Mouse (Mus musculus) lung, adult 2 months (tissue): ENCODE results near the gene Pdxk. TPM values are rescaled to one million over a fixed set of nuclear protein-coding genes. Genes with fewer than 3 reads are reported as not detected.

ENCODE experiments used
- DNase-seq: peaks from one replicate; pipeline ENCODE4 v3.0.0; 2022
- H3K4me1 ChIP-seq: fragments of 200-500 bp; 2 replicates; pipeline ENCODE4 v1.6.1; 2011; ENCODE audit warnings: low read length; ENCODE audit not compliant: control insufficient read depth, insufficient read depth
- H3K4me3 ChIP-seq: fragments of 200-500 bp; replicated peaks from 2 replicates; pipeline ENCODE3; 2011; ENCODE audit warnings: low read depth, mild to moderate bottlenecking, control low read depth, low read length; ENCODE audit errors: extremely low read depth
- CTCF ChIP-seq: fragments of 200-500 bp; IDR thresholded peaks from 2 replicates; pipeline ENCODE4 v1.5.1; 2011; ENCODE audit warnings: mild to moderate bottlenecking, low read length, control low read depth; ENCODE audit not compliant: insufficient read depth
- POLR2A ChIP-seq: fragments of 200-500 bp; IDR thresholded peaks from 2 replicates; pipeline ENCODE4 v1.6.1; 2011; ENCODE audit warnings: low read depth, mild to moderate bottlenecking, control low read depth, low read length, borderline replicate concordance; ENCODE audit errors: extremely low read depth
- WGBS: fragments of 180-500 bp; shearing (Covaris S2); methylation state at CpG from one replicate; pipeline ENCODE4 v1.1.7; 2018; 5-methylcytosine and 5-hydroxymethylcytosine counted together
- polyA plus RNA-seq: library from polyadenylated mRNA; depleted of rRNA; stranded (reverse); fragments of >200 nt; gene quantifications from 2 replicates; pipeline ENCODE4 v1.2.3, GENCODE M21; 2012

Gene Pdxk
- polyA plus RNA-seq, 1 experiment = 21.5 TPM

DNA sequence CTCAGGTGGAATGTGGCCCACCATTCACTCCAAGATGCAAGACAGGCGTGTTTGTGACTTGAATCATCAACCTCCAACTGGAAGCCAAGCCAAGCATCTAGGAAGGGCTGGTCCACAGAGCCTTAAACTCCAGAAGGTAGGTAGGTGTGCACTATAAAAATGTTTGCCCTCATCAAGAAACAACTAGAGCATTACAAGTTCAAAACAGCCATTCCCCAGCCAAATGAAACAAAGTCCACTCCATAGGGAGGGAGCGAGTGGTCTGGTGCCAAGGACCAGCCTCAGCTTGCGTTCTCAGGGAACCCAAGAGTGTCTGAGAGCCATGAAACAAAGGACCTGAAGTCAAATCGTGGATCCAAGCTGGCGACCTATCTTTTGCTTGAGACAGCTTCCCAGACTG lies 8.7 kb upstream of the Pdxk start:
- DNase-seq = no peak
- H3K4me1 ChIP-seq = no peaks in the 10 kb centered on the region
- 63% methylated on average over 5 of the region's 5 CpGs for WGBS
- H3K4me3 ChIP-seq = no peak overlapping the region
- TF ChIP-seq POLR2A = no peak
- TF ChIP-seq CTCF = no peak

DNA sequence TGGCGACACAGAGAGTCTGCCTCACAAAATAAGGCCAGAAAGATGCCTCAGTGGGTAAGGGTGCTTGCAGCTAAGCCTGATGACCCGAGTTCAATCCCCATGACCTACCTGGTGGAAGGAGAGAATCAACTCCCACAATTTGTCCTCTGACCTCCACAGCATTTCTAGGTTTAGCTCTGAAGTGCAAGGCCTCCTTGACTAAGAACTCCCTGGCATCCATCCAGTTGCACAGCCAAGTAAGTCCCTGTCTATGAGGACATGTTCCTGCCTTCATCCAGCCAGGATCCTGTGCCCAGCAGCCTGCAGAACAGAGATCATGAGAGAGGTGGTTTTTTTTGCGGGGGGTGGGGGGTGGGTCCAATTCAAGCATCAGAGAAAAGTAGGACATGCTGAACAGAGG lies 7.3 kb upstream of the Pdxk start:
- H3K4me3 ChIP-seq = no peak overlapping the region
- no peak for DNase-seq
- TF ChIP-seq CTCF = no peak
- no peak for TF ChIP-seq POLR2A
- H3K4me1 ChIP-seq = no peaks in the 10 kb centered on the region
- 86% methylated on average over 3 of the region's 3 CpGs for WGBS

DNA sequence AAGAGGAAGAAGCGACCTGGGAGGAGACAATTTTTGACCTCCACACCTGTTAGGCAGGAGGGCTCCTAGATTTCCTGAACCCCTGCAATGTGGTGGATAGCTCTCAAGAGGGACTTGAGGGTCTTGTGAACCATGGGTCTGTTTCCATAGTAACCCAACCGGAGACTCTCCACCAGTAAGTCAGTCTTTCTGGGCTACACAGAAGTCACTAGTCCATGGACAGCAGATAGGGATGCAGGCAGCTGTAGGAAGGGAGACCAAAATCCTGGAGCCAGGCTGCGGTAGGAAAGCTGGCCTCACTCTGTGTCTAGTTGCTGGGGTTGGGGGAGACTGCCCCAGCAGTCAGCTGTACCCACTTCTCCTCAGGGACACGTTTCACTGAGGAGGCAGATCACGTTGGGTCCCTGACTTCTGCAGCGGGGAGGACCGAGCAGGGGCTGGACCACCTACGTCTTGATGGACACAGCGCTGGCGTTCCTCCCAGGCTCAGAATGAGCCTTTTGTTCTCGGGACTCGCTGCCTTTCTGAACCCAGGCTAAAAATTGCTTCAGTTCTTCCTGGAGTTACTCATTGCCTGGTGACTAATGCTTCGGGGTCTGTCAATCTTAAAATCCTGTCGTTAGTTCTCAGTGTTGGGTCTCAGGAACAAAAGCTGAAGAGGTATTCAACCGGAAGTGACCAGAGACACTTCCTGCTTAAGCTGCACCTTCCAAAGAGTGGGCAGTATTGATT lies 6.0 kb upstream of the Pdxk start:
- DNase-seq = no peak

DNA sequence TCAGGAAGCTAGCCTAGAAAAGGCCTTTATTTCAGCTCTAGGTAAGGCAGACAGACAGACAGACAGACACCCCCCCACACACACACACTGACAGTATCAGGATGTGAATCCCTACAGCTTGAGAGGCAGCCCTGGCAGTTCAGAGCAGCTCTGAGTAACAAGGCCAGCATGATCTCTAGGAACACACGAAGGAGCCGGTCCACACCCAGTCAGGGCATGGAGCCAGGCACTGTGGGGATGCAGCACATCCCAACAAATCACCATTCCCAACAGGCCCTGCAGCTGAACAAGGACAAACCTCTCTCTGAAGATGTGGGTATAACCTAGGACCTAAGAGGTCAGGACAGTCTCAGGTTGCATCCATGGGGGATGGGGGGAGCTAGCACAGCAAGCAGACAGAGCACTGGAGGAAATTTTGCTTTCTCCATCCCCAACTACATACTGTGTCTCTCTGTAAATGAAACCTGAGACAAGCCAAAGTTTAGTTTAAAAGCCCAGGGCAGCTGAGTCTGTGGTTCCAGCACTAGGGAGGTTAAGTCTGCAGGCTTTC lies 3.1 kb upstream of the Pdxk start:
- 32% methylated on average over 2 of the region's 2 CpGs for WGBS
- TF ChIP-seq POLR2A (no peak), CTCF (no peak)

More for the DNA sequence above, 6.0 kb upstream of the Pdxk start:
- 25% methylated on average over 15 of the region's 15 CpGs for WGBS
- no peak for TF ChIP-seq CTCF
- H3K4me1 ChIP-seq = no peaks in the 10 kb centered on the region
- H3K4me3 ChIP-seq = no peak overlapping the region

DNA sequence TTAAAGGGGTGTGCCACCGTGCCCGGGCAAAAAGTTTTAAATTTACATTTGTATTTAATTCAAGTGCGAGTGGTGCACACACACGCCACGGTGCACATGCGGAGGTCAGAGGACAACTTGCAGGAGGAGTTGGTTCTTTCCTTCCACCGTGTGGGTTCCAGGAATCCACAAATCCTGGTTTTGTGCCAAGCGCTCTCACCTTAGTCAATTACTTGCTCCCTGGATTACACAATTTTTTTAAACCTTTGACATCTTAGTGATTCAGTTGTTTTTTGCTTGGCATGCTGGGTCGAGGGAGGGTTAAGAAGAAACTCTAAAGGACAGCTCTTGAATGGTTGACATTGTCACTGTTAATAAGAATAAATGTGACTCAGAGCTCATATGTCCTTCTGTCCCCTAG lies 1.9 kb upstream of the Pdxk start:
- no peak overlapping the region for H3K4me3 ChIP-seq
- TF ChIP-seq POLR2A = no peak
- no peak for TF ChIP-seq CTCF
- DNase-seq = no peak
- H3K4me1 ChIP-seq = peaks cover 5% of the 10 kb centered on the region
- 68% methylated on average over 9 of the region's 9 CpGs for WGBS

More for the DNA sequence above, 3.1 kb upstream of the Pdxk start:
- Histone ChIP-seq H3K4me3 (no peak overlapping the region), H3K4me1 (peaks cover 5% of the 10 kb centered on the region)
- no peak for DNase-seq

DNA sequence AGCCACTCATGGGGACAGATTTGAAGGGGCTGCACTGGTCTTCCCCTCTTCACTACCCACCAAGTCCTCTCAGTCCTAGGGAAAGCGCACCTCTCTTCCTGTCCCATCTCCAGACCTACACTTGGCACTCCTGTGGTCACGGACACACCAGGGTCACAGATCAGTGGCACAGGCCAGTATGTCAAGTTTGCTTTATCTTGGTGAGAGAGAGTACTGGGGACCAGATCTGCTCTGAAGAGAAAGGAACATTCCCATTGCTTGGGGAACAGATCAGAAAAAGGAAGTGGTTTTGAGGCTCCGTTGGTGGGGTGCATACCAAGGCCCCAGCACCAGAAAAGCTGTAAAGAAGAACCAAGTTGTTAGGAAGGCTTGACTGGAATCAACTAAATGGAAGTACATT lies 697 bp upstream of the Pdxk start:
- WGBS = 76% methylated on average over 3 of the region's 3 CpGs
- DNase-seq = no peak
- Histone ChIP-seq H3K4me1 (peaks cover 5% of the 10 kb centered on the region), H3K4me3 (no peak overlapping the region)
- TF ChIP-seq POLR2A = no peak
- no peak for TF ChIP-seq CTCF

DNA sequence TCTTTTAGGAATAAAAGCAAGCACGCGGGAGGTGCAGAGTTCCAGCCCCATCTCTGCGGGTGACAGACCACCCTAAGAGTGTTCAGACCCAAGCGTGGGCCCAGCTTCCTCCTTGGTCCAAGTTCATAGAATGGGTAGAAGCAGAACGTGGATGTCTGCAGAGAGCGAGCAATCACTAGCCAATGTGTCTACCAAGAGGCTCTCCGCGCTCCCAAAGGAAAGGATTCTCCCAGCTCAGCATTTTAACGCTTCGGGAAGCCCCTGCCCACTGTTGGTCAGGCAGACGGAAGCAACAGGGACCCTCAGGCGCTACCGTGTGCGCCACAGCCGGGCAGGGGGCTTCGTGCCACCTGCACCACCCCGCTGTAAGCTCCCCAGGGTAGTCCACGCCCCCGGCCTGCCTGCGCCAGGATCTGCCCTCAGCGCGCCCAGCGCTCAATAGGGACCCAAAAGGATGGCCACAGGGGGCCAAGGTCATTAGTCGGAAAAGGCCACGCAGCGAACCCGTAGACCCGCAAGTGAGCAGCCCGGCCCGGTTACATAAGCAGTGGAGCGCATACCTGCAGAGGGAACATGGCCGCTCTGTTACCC lies 479 bp downstream of the Pdxk start:
- Histone ChIP-seq H3K4me3 (peak overlapping the region; percentile 96), H3K4me1 (peaks cover 5% of the 10 kb centered on the region)
- 3% methylated on average over 32 of the region's 32 CpGs for WGBS
- no peak for DNase-seq
- no peak for TF ChIP-seq CTCF

DNA sequence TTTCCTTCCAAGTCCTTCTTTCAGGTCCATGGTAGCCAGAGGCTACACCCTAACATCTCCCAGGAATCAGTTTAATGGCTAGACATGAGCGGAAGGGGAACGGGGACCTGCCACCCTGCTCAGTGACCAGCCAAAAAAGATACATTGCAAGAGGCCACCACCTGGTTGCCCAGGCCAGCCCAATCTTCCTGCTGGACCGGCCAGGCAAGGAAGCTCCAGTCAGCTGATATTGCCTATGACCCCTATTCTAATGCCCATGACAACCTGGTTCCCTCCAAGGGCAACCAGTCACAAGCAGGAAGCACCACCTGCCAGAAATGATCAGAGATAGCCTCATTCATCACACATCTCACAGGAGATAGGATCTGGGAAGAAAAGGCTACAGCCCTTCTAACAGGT lies 1.0 kb downstream of the Pdxk start:
- 65% methylated on average over 3 of the region's 3 CpGs for WGBS
- Histone ChIP-seq H3K4me3 (peak overlapping the region; percentile 96), H3K4me1 (peaks cover 5% of the 10 kb centered on the region)
- no peak for DNase-seq
- TF ChIP-seq CTCF (no peak), POLR2A (no peak)

DNA sequence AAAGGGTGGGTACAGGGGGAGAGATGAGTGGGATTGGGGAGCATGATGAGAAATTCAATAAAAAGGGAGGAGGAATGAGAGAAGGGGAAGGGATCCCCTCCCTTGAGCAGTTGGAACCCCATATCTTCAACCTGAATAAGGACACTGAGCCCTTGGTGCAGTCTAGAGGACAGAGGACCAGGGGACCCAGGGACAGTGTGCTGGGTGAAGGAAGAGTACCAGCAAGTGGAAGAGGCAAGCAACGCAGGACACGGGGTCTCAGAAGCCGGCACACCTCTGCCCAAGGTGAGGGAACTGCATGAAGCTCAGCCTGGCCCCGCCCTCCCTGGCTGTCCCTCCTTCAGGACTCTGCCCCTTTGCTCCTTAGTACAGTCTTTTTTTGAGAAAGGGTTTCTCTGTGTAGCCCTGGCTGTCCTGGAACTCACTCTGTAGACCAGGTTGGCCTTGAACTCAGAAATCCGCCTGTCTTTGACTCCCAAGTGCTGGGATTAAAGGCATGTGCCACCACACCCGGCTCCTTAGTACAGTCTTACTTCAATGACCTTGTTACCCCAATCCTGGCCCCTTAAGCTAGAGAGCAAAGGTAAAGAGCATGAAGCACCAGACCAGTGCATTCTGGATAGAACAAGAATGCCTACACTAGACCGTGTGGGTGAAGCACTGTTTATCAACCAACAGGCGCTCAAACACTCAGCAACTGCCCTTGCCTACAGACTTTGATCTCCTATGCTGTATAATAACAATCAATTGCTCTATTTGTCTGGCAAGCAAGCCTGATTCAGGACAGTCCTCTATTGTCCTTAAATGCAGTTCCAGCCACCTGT lies 1.6 kb downstream of the Pdxk start:
- H3K4me1 ChIP-seq = peaks cover 9% of the 10 kb centered on the region
- TF ChIP-seq POLR2A = no peak
- no peak for TF ChIP-seq CTCF
- WGBS = 77% methylated on average over 8 of the region's 8 CpGs
- H3K4me3 ChIP-seq = no peak overlapping the region
- no peak for DNase-seq
